21 mouse cellular contexts compared by ENCODE assay signal in genomic region chr5:131494564-131494963, GRCm38 (mm10).
DNase-seq lines count a peak whose midpoint lies in the region; ATAC-seq and TF ChIP-seq lines count a peak whose summit lies in the region.
"Had no signal": no experiment of that assay in that cellular context is flagged by ENCODE, and none has a peak within 500 bp of the region (broad histone marks: within the 10 kb centered on the region; RNA-seq: fewer than 3 reads in every experiment).

No protein-coding gene starts in this region.

- peaks cover 74% of the 10 kb centered on the region for H3K4me1 ChIP-seq in E14TG2a.4 (replicated peaks; ENCODE audit: low read depth, low read length)
- peaks cover 2% of the 10 kb centered on the region for H3K4me1 ChIP-seq in ES-Bruce4 (ENCODE audit: control insufficient read depth, insufficient read depth, low read length)

- H3K36me3 ChIP-seq in E14TG2a.4 (ENCODE audit: insufficient read depth, low read length): no peaks in the 10 kb centered on the region
- H3K36me3 ChIP-seq in ES-Bruce4 (ENCODE audit: control insufficient read depth, insufficient read depth, low read length, poor library complexity, severe bottlenecking): no peaks in the 10 kb centered on the region
- H3K36me3 ChIP-seq: embryonic facial prominence, embryonic 13.5 days; forebrain, embryonic 15.5 days; G1E had no signal

- no peak overlapping the region for H3K9ac ChIP-seq in ES-Bruce4 (ENCODE audit: low read depth, poor library complexity, severe bottlenecking)
- H3K9ac ChIP-seq: embryonic facial prominence, embryonic 13.5 days; forebrain, embryonic 13.5 days; forebrain, embryonic 15.5 days; forebrain, postnatal 0 days had no signal

- TF ChIP-seq EP300 in ES-Bruce4 (IDR thresholded peaks at IDR 0.05; ENCODE audit: insufficient read depth, low read depth, low read length): no peak

- peak; percentile 21 for TF ChIP-seq POLR2A in ES-Bruce4 (IDR thresholded peaks at IDR 0.05; ENCODE audit: insufficient read depth, low read length)

- peaks cover 12% of the 10 kb centered on the region for H3K9me3 ChIP-seq in E14TG2a.4 (ENCODE audit: low read length)
- H3K9me3 ChIP-seq in ES-Bruce4 (replicated peaks; ENCODE audit: control insufficient read depth, insufficient read depth, low read length, poor library complexity, severe bottlenecking): peaks cover 9% of the 10 kb centered on the region
- H3K9me3 ChIP-seq: embryonic facial prominence, embryonic 13.5 days; forebrain, embryonic 13.5 days; forebrain, embryonic 15.5 days had no signal

- peak overlapping the region; percentile 66 for H3K27ac ChIP-seq in ES-Bruce4 (ENCODE audit: insufficient read depth, low read length)
- H3K27ac ChIP-seq: embryonic facial prominence, embryonic 13.5 days; forebrain, embryonic 13.5 days; forebrain, embryonic 15.5 days had no signal

- TF ChIP-seq CTCF in E14TG2a.4 (conservative IDR thresholded peaks at IDR 0.05; ENCODE audit: low read length) (no peak), ES-Bruce4 (IDR thresholded peaks at IDR 0.05; ENCODE audit: low read depth, low read length) (no peak)

- H3K4me3 ChIP-seq in E14TG2a.4 (replicated peaks; ENCODE audit: low read length): peak overlapping the region; percentile 50
- H3K4me3 ChIP-seq in ES-Bruce4 (ENCODE audit: low read depth, low read length): peak overlapping the region; percentile 21; the same call in 1 of the 2 replicates
- H3K4me3 ChIP-seq: embryonic facial prominence, embryonic 13.5 days; forebrain, embryonic 13.5 days; forebrain, embryonic 15.5 days had no signal

- H3K27me3 ChIP-seq in E14TG2a.4 (ENCODE audit: insufficient read depth, low read length): no peaks in the 10 kb centered on the region
- no peaks in the 10 kb centered on the region for H3K27me3 ChIP-seq in ES-Bruce4 (ENCODE audit: control insufficient read depth, insufficient read depth, low read length, poor library complexity, severe bottlenecking)
- H3K27me3 ChIP-seq: embryonic facial prominence, embryonic 13.5 days; forebrain, embryonic 13.5 days; forebrain, embryonic 15.5 days; Patski had no signal

- no peak for ATAC-seq in granulocyte monocyte progenitor cell, adult 5-6 weeks (replicated peaks; ENCODE audit: poor library complexity, severe bottlenecking)
- no peak for ATAC-seq in megakaryocyte, adult 5-6 weeks (ENCODE audit: poor library complexity, severe bottlenecking)
- ATAC-seq: activated CD4-positive, CD25-positive, alpha-beta regulatory T cell, adult 4 months; forebrain, embryonic 13.5 days; forebrain, embryonic 15.5 days; forebrain, postnatal 0 days; Patski had no signal

- DNase-seq in adrenal gland, postnatal 36 days: peak; percentile 33 to 35
- DNase-seq in adrenal gland, postnatal 25 days: no peak
- peak; percentile 54 for DNase-seq in R1 (ENCODE audit: low read depth, low spot score)
- no peak for DNase-seq in natural killer cell, adult 2 months (ENCODE audit: low spot score in 2 of 2)
- DNase-seq: adrenal gland, postnatal 10 days; cerebellum, adult 11-12 months; cerebellum, adult 2 months; cerebellum, adult 9-10 months; cerebellum, postnatal 10 days; cerebellum, postnatal 25 days; forebrain, postnatal 0 days had no signal

Comparison
In these comparisons a context has a peak if more than half of its experiments do, and no peak if none do; other contexts are left out.
1. DNase-seq: peak in adrenal gland, postnatal 36 days (2 of 2) and R1 (single experiment); none in adrenal gland, postnatal 25 days (single experiment) and natural killer cell, adult 2 months (0 of 2).